Mouse (Mus musculus) liver, adult (tissue): ENCODE measurements around the gene Bag3.

ENCODE experiments used
- GATA4 ChIP-seq: IDR thresholded peaks from 2 replicates; pipeline ENCODE4 v1.6.1; 2014; ENCODE audit warnings: mild to moderate bottlenecking, low read length; ENCODE audit not compliant: insufficient replicate concordance

Gene Bag3

GRCm38 (mm10) chr7:128575794-128576193, 52.4 kb downstream of the Bag3 start:
- no peak for TF ChIP-seq GATA4

GRCm38 (mm10) chr7:128577607-128578006, 54.2 kb downstream of the Bag3 start:
- TF ChIP-seq GATA4 = no peak

GRCm38 (mm10) chr7:128578199-128578945, 55.0 kb downstream of the Bag3 start:
- no peak for TF ChIP-seq GATA4

- TF ChIP-seq GATA4 = no peak
These were observed 56.0 kb downstream of the Bag3 start for GRCm38 (mm10) chr7:128579381-128579780.

DNA sequence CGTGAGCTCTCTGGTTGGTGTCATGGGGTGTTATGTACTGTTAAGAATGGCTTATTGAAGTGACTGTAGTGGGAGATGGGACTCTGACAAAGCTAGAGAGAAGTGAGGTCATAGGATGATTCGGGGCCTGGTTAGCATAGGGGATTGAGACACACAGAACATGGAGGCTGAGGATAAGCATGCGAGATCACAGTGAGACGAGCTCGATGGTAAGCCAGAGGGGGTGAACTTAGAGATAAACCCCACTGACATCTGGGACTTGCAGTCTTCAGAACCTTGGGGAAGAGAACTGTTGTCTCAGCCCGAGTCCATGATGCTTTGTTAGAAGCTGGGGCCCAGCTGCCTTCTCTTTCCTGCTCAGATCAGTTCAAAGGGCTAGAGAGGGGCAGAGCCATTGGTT, 56.9 kb downstream of the Bag3 start:
- TF ChIP-seq GATA4 = no peak

GRCm38 (mm10) chr7:128581864-128582484, 58.6 kb downstream of the Bag3 start:
- no peak for TF ChIP-seq GATA4

DNA sequence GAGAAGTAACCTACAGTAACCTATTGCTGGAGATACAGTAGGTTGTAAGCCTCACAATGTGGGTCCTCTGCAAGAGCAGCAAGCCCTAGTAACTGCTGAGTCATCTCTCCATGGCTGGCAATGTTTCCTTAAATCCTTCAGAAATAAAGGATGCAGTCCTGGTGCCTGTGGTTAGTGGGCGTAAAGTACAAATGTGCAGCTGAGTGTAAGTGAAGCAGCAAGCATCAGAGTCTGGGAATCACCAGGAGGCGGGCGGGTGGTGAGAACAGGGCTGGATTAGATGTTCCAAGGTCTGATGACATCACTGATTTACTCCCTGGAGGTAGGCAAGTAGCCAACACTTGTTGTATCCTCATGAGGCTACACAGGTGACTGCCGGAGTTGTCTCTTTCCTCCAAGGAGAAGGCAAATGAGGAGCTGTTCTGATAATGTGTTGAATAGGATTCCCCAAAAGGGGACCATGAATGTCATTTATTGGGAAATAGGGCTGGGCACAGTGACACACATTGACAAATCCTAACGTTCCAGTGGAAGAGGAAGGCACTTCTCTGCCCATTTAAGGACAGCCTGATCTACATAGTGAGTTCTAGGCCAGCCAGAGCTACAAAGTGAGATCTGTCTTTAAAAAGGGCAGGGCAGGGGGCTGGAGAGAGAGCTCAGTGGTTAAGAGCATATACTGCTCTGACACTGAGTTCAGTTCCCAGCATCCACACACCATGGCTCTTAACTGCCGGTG, 60.0 kb downstream of the Bag3 start:
- no peak for TF ChIP-seq GATA4

DNA sequence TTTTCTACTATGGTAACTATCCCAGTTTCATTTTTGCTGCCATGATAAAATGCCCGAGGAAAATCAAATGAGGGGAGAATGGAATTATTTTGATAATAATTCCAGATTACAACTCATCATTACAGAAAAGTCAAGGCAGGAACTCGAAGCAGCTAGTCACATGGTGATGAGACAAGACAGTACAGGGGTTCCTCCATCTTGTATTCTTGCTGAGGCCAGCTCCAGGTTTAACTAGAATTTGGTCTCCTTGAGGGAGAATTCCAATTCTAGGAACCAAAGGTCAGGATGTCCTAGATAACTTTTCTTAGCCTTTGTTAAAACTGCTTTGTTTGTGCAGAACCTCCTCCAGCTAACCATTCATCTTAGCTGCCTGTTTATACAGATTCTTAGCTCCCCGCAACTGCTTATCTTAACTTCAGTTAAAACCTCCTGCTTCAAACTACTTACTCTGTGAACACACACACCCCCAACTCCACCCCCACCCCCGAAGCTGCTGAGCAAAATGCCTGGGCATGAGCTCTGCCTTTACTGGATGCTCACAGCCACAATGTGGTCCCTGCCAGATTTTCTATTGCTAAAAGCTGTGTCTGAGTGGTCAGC, 64.0 kb downstream of the Bag3 start:
- no peak for TF ChIP-seq GATA4

DNA sequence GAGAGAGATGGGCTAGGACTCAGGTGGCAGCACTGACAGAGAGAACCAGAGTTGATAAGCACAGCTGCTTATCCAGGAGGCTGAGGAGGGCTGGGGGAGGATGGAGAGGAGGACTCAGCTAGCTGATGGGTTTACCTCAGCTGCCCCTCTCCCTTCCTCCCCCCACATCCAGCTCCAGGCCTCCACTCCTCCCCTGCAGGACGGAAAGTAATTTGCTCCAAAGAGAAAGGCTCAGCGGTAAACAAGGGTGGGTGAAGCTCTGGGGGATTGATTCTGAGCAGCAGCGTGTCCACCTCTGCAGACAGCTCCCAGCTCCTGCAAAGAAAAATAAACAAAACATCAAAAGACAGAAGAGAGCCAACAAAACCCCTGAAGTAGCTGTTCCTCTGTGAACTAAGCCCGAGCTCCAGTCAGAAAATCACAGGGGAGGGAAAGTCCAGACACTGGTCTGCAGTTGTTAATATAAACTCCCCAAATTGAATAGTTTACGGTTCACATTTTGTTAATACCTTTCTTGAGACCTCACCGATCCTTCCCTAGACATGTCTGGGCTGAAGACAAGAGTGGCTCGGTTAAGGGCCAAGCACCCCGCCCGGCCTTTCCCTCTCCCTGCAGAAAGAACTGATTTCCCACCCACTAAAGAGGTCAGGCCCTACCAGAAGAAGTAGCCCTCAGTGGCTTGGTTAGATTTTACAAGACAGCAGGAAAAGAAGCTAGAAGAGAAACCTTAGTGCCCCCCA, 68.1 kb downstream of the Bag3 start:
- TF ChIP-seq GATA4 = no peak

GRCm38 (mm10) chr7:128592118-128592935, 68.9 kb downstream of the Bag3 start:
- TF ChIP-seq GATA4 = 0 out of 2 replicates have a peak, but pooled peaks have one; percentile 12

- TF ChIP-seq GATA4 = no peak
These were observed 69.5 kb downstream of the Bag3 start for GRCm38 (mm10) chr7:128592936-128593241.

- no peak for TF ChIP-seq GATA4
These were observed 72.9 kb downstream of the Bag3 start for GRCm38 (mm10) chr7:128596274-128596673.
